Mouse (Mus musculus) CH12F3 (cell line): Measurements from ENCODE around the gene 4931428L18Rik.

Experiments used
- in situ Hi-C: fragments of 300-500 bp; cut with MboI; formaldehyde crosslinking; loops from 2 replicates; pipeline ENCODE4 v1.14.3; 2020; ENCODE audit warnings: low sequenced_read_pairs

4931428L18Rik gene

DNA sequence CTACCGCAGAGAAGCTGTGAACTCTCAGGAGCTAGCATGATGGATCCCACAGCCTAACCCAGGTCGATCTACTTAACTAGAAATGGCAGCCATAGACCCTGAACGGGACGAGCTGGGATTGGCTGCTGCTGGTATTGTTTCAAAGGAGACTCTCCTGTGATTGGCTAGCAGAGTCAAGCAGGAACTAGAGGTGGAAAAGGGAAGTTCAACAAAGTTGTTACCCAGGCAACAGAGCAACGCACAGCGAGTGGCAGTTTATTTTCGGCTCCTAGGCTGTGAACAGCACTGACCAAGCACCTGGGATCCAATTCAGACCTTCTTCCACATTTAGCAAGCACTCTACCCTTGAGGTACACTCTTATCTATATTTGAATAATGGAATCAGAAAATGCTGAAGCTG lies at the start of gene 4931428L18Rik, which contains the start of gene Pih1d3:
4931428L18Rik (minus strand) TSS at position 121 of the 400 bp plus-strand sequence.
Pih1d3 (plus strand) TSS at position 275 of the 400 bp plus-strand sequence.
- in situ Hi-C loops: no loop called here

DNA sequence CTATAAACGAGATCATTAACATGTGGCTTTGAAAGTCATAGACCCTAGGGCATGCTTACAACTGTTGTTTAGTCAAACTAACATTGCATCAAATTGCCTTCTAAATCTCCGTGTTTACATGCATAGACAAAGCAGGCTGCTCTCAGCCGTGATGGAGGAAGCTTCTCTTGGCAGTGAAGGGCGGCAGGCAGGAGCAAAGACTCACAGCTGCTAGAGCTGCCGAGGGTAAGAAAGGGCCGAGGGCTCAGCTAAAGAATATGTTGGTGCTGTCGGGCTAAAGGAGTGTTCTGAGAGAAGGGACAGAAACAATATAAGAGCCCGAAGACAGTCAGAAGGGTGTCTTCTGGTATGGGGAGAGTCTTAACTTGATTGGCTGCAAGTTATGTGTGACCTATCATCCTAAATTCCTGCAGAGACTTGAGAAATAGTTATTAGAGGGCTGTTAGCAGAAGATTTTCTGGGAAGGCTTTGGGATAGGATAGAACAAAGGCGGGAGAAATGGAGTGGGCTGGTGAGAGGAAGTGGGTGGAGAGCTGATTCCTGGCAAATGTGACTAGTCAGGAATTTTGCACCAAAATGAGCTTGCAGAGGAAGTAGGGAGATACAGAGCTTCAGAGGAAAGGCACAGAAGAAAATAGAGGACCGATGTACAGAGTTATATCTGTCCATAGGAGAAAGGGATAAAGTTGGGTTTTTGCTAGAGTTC lies 37.9 kb upstream of the 4931428L18Rik start:
- in situ Hi-C loops: no loop called here

DNA sequence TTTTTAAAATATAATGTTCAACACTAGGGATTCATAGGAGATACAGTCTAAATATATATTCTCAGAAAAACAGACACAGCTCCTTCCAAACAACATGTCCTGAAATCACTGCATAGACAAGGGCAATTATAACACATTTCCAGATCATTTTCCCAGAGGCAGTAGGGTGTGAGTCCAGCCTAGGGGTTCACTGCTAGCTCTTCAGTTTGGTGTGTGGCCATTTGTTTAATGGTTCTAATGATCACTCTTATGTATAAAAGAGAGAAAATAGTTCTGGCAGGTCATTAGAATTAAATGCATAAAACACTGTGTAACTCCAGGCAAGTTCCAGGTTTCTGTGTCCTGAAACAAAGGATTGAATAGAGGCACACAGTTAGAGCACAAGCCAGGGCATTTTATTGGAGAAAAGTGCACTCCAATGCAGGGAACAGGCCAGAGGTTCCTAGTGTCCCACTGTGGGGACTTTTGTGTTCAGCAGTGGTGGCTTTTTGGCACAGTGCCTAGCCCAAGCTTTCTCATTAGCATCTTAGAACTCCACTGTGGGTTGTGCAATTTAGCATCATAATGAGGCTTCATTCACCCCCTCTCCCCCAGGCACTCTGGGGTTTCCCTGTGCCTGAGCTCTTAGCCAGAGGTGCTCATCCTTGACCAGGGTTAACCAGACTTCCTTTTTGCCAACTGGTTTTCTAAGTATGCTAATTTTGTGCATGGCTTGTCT lies 11.0 kb upstream of the 4931428L18Rik start:
- in situ Hi-C loops: no loop called here

GRCm38 (mm10) chr1:31220599-31221250 lies 1.8 kb downstream of the 4931428L18Rik start:
- in situ Hi-C loops: no loop called here

- in situ Hi-C loops: no loop called here
Observed at GRCm38 (mm10) chr1:31214831-31215230, 7.7 kb downstream of the 4931428L18Rik start.

- in situ Hi-C loops: no loop called here
Observed at GRCm38 (mm10) chr1:31210144-31210543, 12.3 kb downstream of the 4931428L18Rik start.

- in situ Hi-C loops: no loop called here
Observed at GRCm38 (mm10) chr1:31205770-31206169, 16.7 kb downstream of the 4931428L18Rik start.

GRCm38 (mm10) chr1:31205346-31205745 lies 17.1 kb downstream of the 4931428L18Rik start:
- in situ Hi-C loops: no loop called here

DNA sequence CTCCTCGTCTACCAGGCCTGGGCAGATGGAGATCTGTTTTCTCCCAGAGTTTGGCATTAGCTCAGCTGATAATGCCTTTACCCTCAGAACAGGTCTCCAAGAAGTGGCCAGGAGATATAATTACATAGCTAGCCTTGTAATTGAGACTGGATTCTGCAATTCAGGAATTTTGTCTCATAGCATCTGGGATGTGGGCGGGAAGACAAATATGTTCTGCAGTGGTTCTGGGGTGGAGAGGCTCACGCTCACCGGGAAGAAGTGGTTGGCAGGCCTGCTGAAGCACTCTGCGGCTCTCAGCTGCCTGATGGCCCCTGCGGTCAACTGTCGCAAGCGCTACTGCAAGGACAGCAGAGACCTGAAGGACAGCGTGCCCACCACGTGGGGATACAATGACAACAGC lies 18.7 kb downstream of the 4931428L18Rik start:
- in situ Hi-C loops: no loop called here

- in situ Hi-C loops: no loop called here
Observed at GRCm38 (mm10) chr1:31196959-31197358, 25.5 kb downstream of the 4931428L18Rik start.

DNA sequence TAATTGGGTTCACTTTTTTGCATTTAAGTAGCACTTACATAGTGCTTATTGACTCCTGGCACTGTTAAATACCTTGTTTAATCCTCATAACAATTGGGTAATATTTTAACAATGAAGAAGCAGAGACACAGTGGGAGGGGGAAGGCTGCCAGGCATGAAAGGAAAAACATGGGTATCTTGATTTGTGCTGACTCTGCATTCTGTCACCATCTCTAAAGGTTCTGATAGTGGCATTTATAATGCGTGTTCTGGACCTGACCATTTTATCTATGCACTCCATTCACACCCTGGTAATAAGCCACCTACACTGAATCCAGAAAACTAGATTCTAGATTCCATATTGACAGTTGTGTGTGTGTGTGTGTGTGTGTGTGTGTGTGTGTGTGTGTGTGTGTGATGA lies 26.9 kb downstream of the 4931428L18Rik start:
- in situ Hi-C loops: no loop called here

DNA sequence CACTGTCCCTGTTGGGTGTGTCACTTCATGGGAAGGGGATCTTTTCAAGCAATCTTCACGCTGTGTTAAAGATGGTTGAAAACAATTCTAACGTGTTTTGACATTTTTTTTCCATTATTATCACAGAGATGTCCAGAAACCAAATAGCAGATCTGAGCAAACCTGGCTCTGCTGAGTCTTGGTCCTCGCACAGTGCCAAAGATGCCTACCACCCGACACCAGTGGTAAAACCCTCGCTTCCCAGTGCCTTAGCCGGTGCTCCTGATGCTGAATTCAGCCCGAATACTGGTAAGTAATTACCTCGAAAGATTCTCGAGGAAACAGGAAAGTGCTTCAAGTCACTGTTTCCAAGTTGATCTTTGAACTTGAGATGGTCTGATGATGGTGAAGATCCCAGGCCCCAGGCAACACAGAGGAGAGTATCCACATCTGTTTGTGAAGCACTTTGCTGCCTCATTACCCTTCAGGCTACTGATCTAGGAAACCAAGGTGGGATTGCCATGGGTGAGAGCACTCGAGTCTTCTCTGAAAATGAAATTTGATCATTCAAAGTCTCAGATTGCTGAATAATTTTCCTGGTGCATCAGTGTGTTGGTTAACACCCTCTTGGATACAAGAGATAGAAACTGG lies 32.1 kb downstream of the 4931428L18Rik start:
- in situ Hi-C loops: no loop called here

GRCm38 (mm10) chr1:31178264-31178663 lies 44.2 kb downstream of the 4931428L18Rik start:
- in situ Hi-C loops: no loop called here

GRCm38 (mm10) chr1:31176101-31176500 lies 46.4 kb downstream of the 4931428L18Rik start, which contains the start of gene Lgsn:
Lgsn (plus strand) TSS chr1:31176401.
- in situ Hi-C loops: no loop called here

- in situ Hi-C loops: no loop called here
Observed at GRCm38 (mm10) chr1:31175401-31175800, 47.1 kb downstream of the 4931428L18Rik start.

GRCm38 (mm10) chr1:31165326-31166121 lies 57.0 kb downstream of the 4931428L18Rik start:
- in situ Hi-C loops: loop anchor here (25.0 kb wide), 1 partner anchor 378 kb away; no protein-coding TSS in a partner anchor

DNA sequence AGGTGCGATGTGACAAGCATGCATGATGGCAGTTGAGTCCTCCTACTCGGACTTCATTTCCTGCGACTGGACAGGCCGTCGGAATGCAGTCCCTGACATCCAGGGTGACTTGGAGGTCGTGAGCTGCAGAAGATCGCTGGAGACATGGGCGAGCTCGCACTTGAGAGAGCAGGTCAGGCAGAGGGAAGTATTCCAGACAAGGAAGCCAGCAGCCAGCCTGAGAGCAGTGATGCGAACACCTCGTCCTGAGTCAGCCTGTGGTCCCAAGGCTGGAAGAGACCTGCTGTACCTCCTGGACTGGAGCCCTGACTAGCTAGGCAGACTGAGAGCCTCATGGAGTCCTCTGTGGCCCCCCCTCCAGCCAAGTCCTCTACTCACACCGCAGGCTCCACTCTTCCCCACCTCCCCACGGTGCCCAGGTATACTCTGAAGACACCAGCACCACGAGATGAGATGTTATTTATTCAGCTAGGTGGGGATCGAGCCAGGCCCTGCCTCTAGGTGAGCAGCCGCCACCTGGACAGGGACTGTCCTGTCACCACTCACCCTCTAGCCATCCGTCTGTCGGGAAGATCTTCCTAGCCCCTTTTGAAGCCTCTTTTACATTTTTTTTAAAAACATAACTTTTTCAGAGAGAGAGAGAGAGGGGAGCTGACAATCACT lies 57.8 kb downstream of the 4931428L18Rik start:
- in situ Hi-C loops: loop anchor here (25.0 kb wide), 1 partner anchor 377 kb away; no protein-coding TSS in a partner anchor

DNA sequence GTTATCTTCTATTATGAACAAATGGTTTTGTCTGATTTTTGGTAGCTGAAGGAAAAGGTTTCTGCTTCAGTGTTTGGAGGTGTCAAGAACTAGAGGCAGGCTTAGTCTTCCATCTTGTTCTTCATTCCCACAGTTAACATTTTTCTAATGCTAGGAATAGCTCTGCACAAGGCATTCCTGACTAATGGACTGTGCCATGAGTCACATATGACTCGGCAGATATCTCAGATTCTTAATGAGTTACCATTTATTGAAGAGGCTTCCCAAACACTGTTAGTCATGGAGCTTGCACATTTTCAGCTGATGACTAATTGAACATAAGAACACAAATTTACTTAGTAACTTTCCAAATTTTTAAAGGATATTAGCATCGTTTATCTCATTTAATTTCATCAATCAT lies 65.6 kb downstream of the 4931428L18Rik start:
- in situ Hi-C loops: loop anchor here (25.0 kb wide), 1 partner anchor 370 kb away; no protein-coding TSS in a partner anchor

- in situ Hi-C loops: loop anchor here (25.0 kb wide), 1 partner anchor 369 kb away; no protein-coding TSS in a partner anchor
Observed at GRCm38 (mm10) chr1:31156185-31156584, 66.3 kb downstream of the 4931428L18Rik start.
